Mouse (Mus musculus) CH12.LX (cell line): ENCODE data around the gene Ppp2r5c. TPM values are rescaled to one million over a fixed set of nuclear protein-coding genes. Genes with fewer than 3 reads are reported as not detected.

ENCODE experiments used
- DNase-seq: peaks from one replicate; pipeline ENCODE4 v3.0.0-alpha.2; 2013; ENCODE audit errors: extremely low read depth
- H3K27ac ChIP-seq: 2 replicates; pipeline ENCODE4 v1.5.1; 2012; ENCODE audit warnings: low read depth, mild to moderate bottlenecking, control low read depth, moderate library complexity; ENCODE audit not compliant: insufficient read depth
- H3K27me3 ChIP-seq: replicated peaks from 2 replicates; pipeline ENCODE3; 2012; ENCODE audit warnings: inconsistent platforms
- H3K36me3 ChIP-seq, 2 experiments: replicated peaks in 1 of 2; 2 replicates each; pipeline versions ENCODE3 to v1.6.1; 2012; ENCODE audit warnings: inconsistent platforms in 1 of 2, low read length in 1 of 2, mild to moderate bottlenecking in 1 of 2, mixed read lengths in 1 of 2, moderate library complexity in 1 of 2; ENCODE audit not compliant: control insufficient read depth in 1 of 2, insufficient read depth in 1 of 2
- H3K4me1 ChIP-seq, 2 experiments: 2 replicates each; pipeline ENCODE4 v1.6.1; 2012; ENCODE audit warnings: inconsistent platforms in 1 of 2, moderate library complexity in 1 of 2; ENCODE audit not compliant: insufficient read depth in 2 of 2, control insufficient read depth in 1 of 2
- H3K4me2 ChIP-seq: 2 replicates; pipeline ENCODE4 v1.6.1; 2012; ENCODE audit warnings: low read depth, mild to moderate bottlenecking, control low read depth; ENCODE audit not compliant: poor library complexity, insufficient read depth, severe bottlenecking
- H3K4me3 ChIP-seq, 3 experiments: fragments of 150-350 bp in 1 of 3; sonication (generic) in 1 of 3; replicated peaks in 1 of 3; 2 replicates each; pipeline versions ENCODE3 to v1.5.1; 2011 to 2012; ENCODE audit warnings: low read depth in 2 of 3, low read length in 2 of 3, mild to moderate bottlenecking in 2 of 3, moderate library complexity in 2 of 3, control low read depth in 1 of 3, improper control_type of control experiment in 1 of 3, inconsistent platforms in 1 of 3, mixed read lengths in 1 of 3; ENCODE audit not compliant: poor library complexity in 1 of 3
- H3K79me2 ChIP-seq: replicated peaks from 2 replicates; pipeline ENCODE4 v1.6.1; 2012; ENCODE audit warnings: mild to moderate bottlenecking, moderate library complexity; ENCODE audit not compliant: control insufficient read depth, poor library complexity, insufficient read depth, severe bottlenecking; ENCODE audit errors: extremely low read depth
- H3K9ac ChIP-seq: 2 replicates; pipeline ENCODE4 v1.6.1; 2012; ENCODE audit warnings: low read depth, mild to moderate bottlenecking, control low read depth, moderate library complexity; ENCODE audit not compliant: insufficient read depth
- H3K9me3 ChIP-seq: replicated peaks from 2 replicates; pipeline ENCODE3; 2012; ENCODE audit warnings: low read length, inconsistent platforms, mixed read lengths
- BHLHE40 ChIP-seq: IDR thresholded peaks from 2 replicates; pipeline ENCODE4 v1.6.1; 2011; ENCODE audit warnings: mild to moderate bottlenecking, low read depth, low read length, improper control_type of control experiment
- CHD1 ChIP-seq: IDR thresholded peaks from 2 replicates; pipeline ENCODE4 v1.6.1; 2012; ENCODE audit warnings: low read depth, low read length, improper control_type of control experiment, inconsistent platforms
- CTCF ChIP-seq, 2 experiments: IDR thresholded peaks in 1 of 2; conservative IDR thresholded peaks in 1 of 2; 2 replicates each; pipeline ENCODE4 v1.5.1; 2011 to 2012; ENCODE audit warnings: low read depth in 2 of 2, low read length in 2 of 2, improper control_type of control experiment in 1 of 2, inconsistent platforms in 1 of 2, mild to moderate bottlenecking in 1 of 2, moderate library complexity in 1 of 2
- E2F4 ChIP-seq: IDR thresholded peaks from 2 replicates; pipeline ENCODE4 v1.6.1; 2011; ENCODE audit warnings: low read depth, low read length, improper control_type of control experiment; ENCODE audit not compliant: insufficient replicate concordance
- EP300 ChIP-seq: IDR thresholded peaks from 2 replicates; pipeline ENCODE4 v1.6.1; 2011; ENCODE audit warnings: low read length, improper control_type of control experiment
- GABPA ChIP-seq: IDR thresholded peaks from 2 replicates; pipeline ENCODE4 v1.6.1; 2012; ENCODE audit warnings: low read depth, low read length, improper control_type of control experiment, inconsistent platforms; ENCODE audit not compliant: insufficient replicate concordance
- HCFC1 ChIP-seq: IDR thresholded peaks from 2 replicates; pipeline ENCODE4 v1.6.1; 2012; ENCODE audit warnings: low read depth, mild to moderate bottlenecking, inconsistent platforms, low read length, improper control_type of control experiment
- IRF4 ChIP-seq: IDR thresholded peaks from 2 replicates; pipeline ENCODE4 v1.6.1; 2014; ENCODE audit warnings: low read depth, mild to moderate bottlenecking, inconsistent platforms, low read length, improper control_type of control experiment
- JUND ChIP-seq: conservative IDR thresholded peaks from 2 replicates; pipeline ENCODE4 v1.6.1; 2011; ENCODE audit warnings: low read depth, low read length, improper control_type of control experiment
- KAT2A ChIP-seq: IDR thresholded peaks from 2 replicates; pipeline ENCODE4 v1.6.1; 2012; ENCODE audit warnings: low read length, improper control_type of control experiment, inconsistent platforms; ENCODE audit not compliant: insufficient replicate concordance
- MAFK ChIP-seq: IDR thresholded peaks from 2 replicates; pipeline ENCODE4 v1.6.1; 2011; ENCODE audit warnings: low read length, improper control_type of control experiment; ENCODE audit not compliant: insufficient replicate concordance
- MAX ChIP-seq: IDR thresholded peaks from 2 replicates; pipeline ENCODE4 v1.6.1; 2011; ENCODE audit warnings: low read length, improper control_type of control experiment
- MXI1 ChIP-seq: IDR thresholded peaks from 2 replicates; pipeline ENCODE4 v1.6.1; 2011; ENCODE audit warnings: mild to moderate bottlenecking, low read depth, low read length, improper control_type of control experiment
- NELFE ChIP-seq: IDR thresholded peaks from 2 replicates; pipeline ENCODE4 v1.6.1; 2011; ENCODE audit warnings: low read depth, low read length, improper control_type of control experiment
- PAX5 ChIP-seq: IDR thresholded peaks from 2 replicates; pipeline ENCODE4 v1.6.1; 2012; ENCODE audit warnings: low read length, inconsistent platforms, mixed read lengths
- POLR2A ChIP-seq: IDR thresholded peaks from 2 replicates; pipeline ENCODE4 v1.6.1; 2011; ENCODE audit warnings: low read depth, mild to moderate bottlenecking, improper control_type of control experiment, low read length
- POLR2AphosphoS2 ChIP-seq: IDR thresholded peaks from 2 replicates; pipeline ENCODE4 v1.6.1; 2011; ENCODE audit warnings: low read depth, low read length, improper control_type of control experiment
- RAD21 ChIP-seq: IDR thresholded peaks from 2 replicates; pipeline ENCODE4 v1.6.1; 2011; ENCODE audit warnings: low read depth, mild to moderate bottlenecking, low read length, improper control_type of control experiment, moderate library complexity
- SIN3A ChIP-seq: IDR thresholded peaks from 2 replicates; pipeline ENCODE4 v1.6.1; 2012; ENCODE audit warnings: low read length, improper control_type of control experiment, inconsistent platforms
- SMC3 ChIP-seq: IDR thresholded peaks from 2 replicates; pipeline ENCODE4 v1.6.1; 2011; ENCODE audit warnings: low read depth, low read length, improper control_type of control experiment
- TCF12 ChIP-seq: IDR thresholded peaks from 2 replicates; pipeline ENCODE4 v1.6.1; 2014; ENCODE audit warnings: low read depth, mild to moderate bottlenecking, inconsistent platforms, low read length, improper control_type of control experiment
- UBTF ChIP-seq: IDR thresholded peaks from 2 replicates; pipeline ENCODE4 v1.6.1; 2012; ENCODE audit warnings: low read depth, mild to moderate bottlenecking, inconsistent platforms, low read length, improper control_type of control experiment, moderate library complexity
- USF2 ChIP-seq: conservative IDR thresholded peaks from 2 replicates; pipeline ENCODE4 v1.6.1; 2011; ENCODE audit warnings: low read depth, low read length, improper control_type of control experiment
- ZC3H11A ChIP-seq: IDR thresholded peaks from 2 replicates; pipeline ENCODE4 v1.6.1; 2012; ENCODE audit warnings: low read depth, mild to moderate bottlenecking, inconsistent platforms, low read length, improper control_type of control experiment
- ZMIZ1 ChIP-seq: IDR thresholded peaks from 2 replicates; pipeline ENCODE4 v1.6.1; 2012; ENCODE audit warnings: low read depth, mild to moderate bottlenecking, inconsistent platforms, low read length, improper control_type of control experiment
- ZNF384 ChIP-seq: IDR thresholded peaks from 2 replicates; pipeline ENCODE4 v1.6.1; 2012; ENCODE audit warnings: low read depth, low read length, improper control_type of control experiment, inconsistent platforms
- dilution Hi-C: fragments of 300-500 bp; cut with MboI; formaldehyde crosslinking; loops from 2 replicates; pipeline ENCODE4 v1.14.3; 2020; ENCODE audit warnings: low sequenced_read_pairs; ENCODE audit not compliant: extremely low pct_unique_long_range_greater_than_20kb, extremely low pct_ligation_motif_present
- in situ Hi-C: fragments of 300-500 bp; cut with MboI; formaldehyde crosslinking; loops from 3 replicates; pipeline ENCODE4 v1.14.3; 2019; ENCODE audit warnings: low sequenced_read_pairs, low pct_ligation_motif_present, low pct_unique_long_range_greater_than_20kb, mixed read lengths
- polyA plus RNA-seq: library from polyadenylated mRNA; unstranded; fragments of >175 nt; gene quantifications from 2 replicates; pipeline ENCODE4 v1.2.1, GENCODE M21; 2012; ENCODE audit warnings: low read depth; ENCODE audit not compliant: insufficient read length
- total RNA-seq, 2 experiments: library from RNA; depleted of rRNA; stranded (reverse); fragments of 300-350 nt in 1 of 2; fragments of >200 nt in 1 of 2; gene quantifications; 2 replicates each; pipeline ENCODE4 v1.2.3; 2012 to 2014

The Ppp2r5c gene
- total and polyA plus RNA-seq, 3 experiments: 71.6 to 111 (median 97.7) TPM

DNA sequence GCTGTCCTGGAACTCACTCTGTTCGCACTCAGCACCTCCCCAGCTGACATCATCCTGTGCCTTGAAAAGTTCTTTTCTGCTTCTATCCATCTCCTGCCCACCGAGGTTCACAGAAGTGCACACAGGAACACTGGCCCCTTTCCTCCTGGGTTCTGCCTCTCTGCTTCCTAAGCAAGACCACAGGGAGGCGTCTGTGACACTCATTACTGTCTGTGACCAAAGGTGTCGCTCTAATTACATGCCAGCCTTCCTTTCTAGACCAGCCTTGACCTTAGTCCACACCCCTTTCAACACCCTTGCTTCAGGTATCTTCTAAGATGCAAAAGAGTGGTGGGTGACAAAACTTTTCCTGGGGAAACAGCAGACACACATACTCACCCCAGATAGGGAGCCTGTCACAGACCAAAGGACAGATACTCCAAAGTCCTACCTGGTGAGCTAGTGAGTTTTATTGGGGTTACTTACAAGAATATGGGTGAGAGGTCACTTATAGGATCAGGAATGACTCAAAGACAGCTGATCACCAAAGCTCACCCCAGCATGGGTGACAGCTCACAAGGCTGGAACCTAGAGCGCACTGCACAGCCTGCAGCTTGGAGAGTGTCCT, 8.4 kb upstream of the Ppp2r5c start:
- Histone ChIP-seq H3K79me2 (no peaks in the 10 kb centered on the region), H3K4me2 (no peak overlapping the region), H3K4me3 (no peak overlapping the region), H3K4me1 (peaks cover 23 to 27% of the 10 kb centered on the region in 2 experiments), H3K9me3 (peaks cover 15% of the 10 kb centered on the region), H3K36me3 (no peaks in the 10 kb centered on the region), H3K27ac (no peak overlapping the region), H3K9ac (no peak overlapping the region), H3K27me3 (peaks cover 27% of the 10 kb centered on the region)
- no peak for DNase-seq
- in situ Hi-C loops (no loop called here), dilution Hi-C loops (no loop called here)
- TF ChIP-seq E2F4 (no peak), MAFK (no peak), CTCF (conservative IDR thresholded peaks at IDR 0.05 in 1 of 2, IDR thresholded peaks at IDR 0.05 in 1 of 2; ENCODE audit: low read depth in 2 of 2, low read length in 2 of 2) (peak in 1 of 2 experiments; percentile 94; a peak in 2 of 4 replicates), CHD1 (no peak), MAX (no peak), GABPA (no peak), MXI1 (no peak), EP300 (no peak), USF2 (no peak), NELFE (peak; percentile 35; the same call in 1 of the 2 replicates), ZC3H11A (no peak), POLR2AphosphoS2 (no peak), KAT2A (no peak), ZMIZ1 (no peak), RAD21 (peak; percentile 57), SIN3A (no peak), JUND (no peak), POLR2A (no peak), IRF4 (no peak), UBTF (no peak), TCF12 (no peak), PAX5 (no peak), SMC3 (peak; percentile 40), BHLHE40 (no peak)

DNA sequence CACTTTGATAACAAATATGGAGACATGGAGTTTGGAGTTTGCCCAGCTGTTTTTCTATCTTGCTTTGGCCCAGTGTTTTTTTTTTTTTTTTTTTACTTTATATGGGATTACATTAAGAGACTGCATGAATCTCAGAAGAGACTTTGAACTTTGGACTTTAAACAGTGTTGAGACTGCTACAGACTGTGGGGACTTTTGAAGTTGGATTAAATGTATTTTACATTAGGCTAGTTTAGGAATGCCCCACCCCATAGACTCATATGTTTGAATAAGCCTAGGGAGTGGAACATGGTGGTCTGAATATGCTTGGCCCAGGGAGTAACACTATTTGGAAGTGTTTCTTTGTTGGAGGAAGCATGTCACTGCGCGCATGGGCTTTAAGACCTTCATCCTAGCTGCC, 4.7 kb upstream of the Ppp2r5c start:
- in situ Hi-C loops: no loop called here
- Histone ChIP-seq H3K27ac (no peak overlapping the region), H3K79me2 (no peaks in the 10 kb centered on the region), H3K4me1 (peaks cover 5 to 9% of the 10 kb centered on the region in 2 experiments; a peak in 3 of 4 replicates), H3K9me3 (peaks cover 15% of the 10 kb centered on the region), H3K4me2 (no peak overlapping the region), H3K36me3 (no peaks in the 10 kb centered on the region), H3K9ac (no peak overlapping the region), H3K27me3 (peaks cover 43% of the 10 kb centered on the region), H3K4me3 (no peak overlapping the region)
- no peak for TF ChIP-seq CTCF (conservative IDR thresholded peaks at IDR 0.05 in 1 of 2, IDR thresholded peaks at IDR 0.05 in 1 of 2; ENCODE audit: low read depth in 2 of 2, low read length in 2 of 2)
- no peak for TF ChIP-seq UBTF
- no peak for TF ChIP-seq ZNF384
- TF ChIP-seq E2F4: no peak
- TF ChIP-seq POLR2A: no peak
- TF ChIP-seq HCFC1: no peak
- no peak for TF ChIP-seq MAFK
- TF ChIP-seq ZMIZ1: no peak
- TF ChIP-seq USF2: no peak
- TF ChIP-seq TCF12: no peak
- no peak for TF ChIP-seq PAX5
- no peak for TF ChIP-seq MAX
- dilution Hi-C loops: no loop called here
- no peak for DNase-seq
